Mouse (Mus musculus) intestine, embryonic 16.5 days (tissue): ENCODE data around the gene Gm28710. TPM values are rescaled to one million over a fixed set of nuclear protein-coding genes. Genes with fewer than 3 reads are reported as not detected.

Source experiments
- ATAC-seq: fragments of 200-750 bp; cut with Nextera tagmentation; 2 replicates; pipeline ENCODE4 v1.8.0; 2017; ENCODE audit warnings: moderate TSS enrichment, moderate library complexity
- H3K27ac ChIP-seq: fragments of 300-500 bp; sonication (generic); 2 replicates; pipeline ENCODE4 v1.5.1; 2014; ENCODE audit warnings: mild to moderate bottlenecking, low read length
- H3K27me3 ChIP-seq: fragments of 300-500 bp; sonication (generic); replicated peaks from 2 replicates; pipeline ENCODE4 v1.6.1; 2014; ENCODE audit warnings: low read length, control low read depth, mixed read lengths; ENCODE audit not compliant: control insufficient read depth, insufficient read depth
- H3K36me3 ChIP-seq: fragments of 300-500 bp; sonication (generic); 2 replicates; pipeline ENCODE4 v1.6.1; 2014; ENCODE audit warnings: low read length, control low read depth; ENCODE audit not compliant: control insufficient read depth, insufficient read depth
- H3K4me1 ChIP-seq: fragments of 300-500 bp; sonication (generic); 2 replicates; pipeline ENCODE4 v1.6.1; 2014; ENCODE audit warnings: low read length, control low read depth, mixed read lengths; ENCODE audit not compliant: control insufficient read depth, insufficient read depth
- H3K4me2 ChIP-seq: fragments of 300-500 bp; sonication (generic); 2 replicates; pipeline ENCODE4 v1.6.1; 2014; ENCODE audit warnings: low read depth, low read length, control low read depth
- H3K4me3 ChIP-seq: fragments of 300-500 bp; sonication (generic); 2 replicates; pipeline ENCODE4 v1.5.1; 2014; ENCODE audit warnings: mild to moderate bottlenecking, low read length
- H3K9ac ChIP-seq: fragments of 300-500 bp; sonication (generic); 2 replicates; pipeline ENCODE4 v1.6.1; 2014; ENCODE audit warnings: low read depth, low read length
- H3K9me3 ChIP-seq: fragments of 300-500 bp; sonication (generic); 2 replicates; pipeline ENCODE4 v1.6.1; 2016; ENCODE audit warnings: low read length, control low read depth; ENCODE audit not compliant: control insufficient read depth
- WGBS: fragments of 180-500 bp; shearing (Covaris S2); extraction: QIAGEN DNeasy Blood & Tissue Kit; methylation state at CpG from one replicate; pipeline ENCODE4 v1.1.7; 2014; 5-methylcytosine and 5-hydroxymethylcytosine counted together
- polyA plus RNA-seq: library from polyadenylated mRNA; unstranded; fragments of >200 nt; fragmentation: Nextera tagmentation; extraction: Ambion mirVana; gene quantifications from 2 replicates; pipeline ENCODE4 v1.2.1, GENCODE M21; 2015

Gene Gm28710
- polyA plus RNA-seq, 1 experiment from 2014 or later = 0.07 TPM

DNA sequence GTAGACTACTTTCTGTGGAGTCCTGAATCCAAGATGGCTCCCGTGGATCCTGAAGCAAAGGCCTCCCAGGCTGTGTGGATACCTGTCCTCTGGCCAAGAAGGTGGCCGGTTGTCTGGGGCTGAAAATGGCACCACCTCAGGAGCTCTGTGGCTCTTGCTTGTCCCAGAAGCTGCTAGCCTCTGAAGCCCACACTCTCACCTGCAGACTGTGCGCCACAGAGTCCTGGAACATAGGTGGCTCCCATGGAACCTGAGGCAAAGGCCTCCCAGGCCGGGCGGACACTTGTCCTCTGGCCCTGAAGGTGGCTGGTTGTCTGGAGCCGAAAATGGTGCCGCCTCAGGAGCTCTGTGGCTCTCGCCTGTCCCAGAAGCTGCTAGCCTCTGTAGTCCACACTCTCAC is 128.2 kb downstream of the Gm28710 start:
- Histone ChIP-seq H3K4me2 (no peak overlapping the region), H3K27me3 (no peaks in the 10 kb centered on the region), H3K9ac (no peak overlapping the region), H3K4me1 (no peaks in the 10 kb centered on the region), H3K27ac (no peak overlapping the region), H3K4me3 (no peak overlapping the region), H3K36me3 (no peaks in the 10 kb centered on the region), H3K9me3 (no peaks in the 10 kb centered on the region)
- WGBS = 90% methylated on average over 8 of the region's 8 CpGs
- ATAC-seq = no peak

- H3K4me1 ChIP-seq = no peaks in the 10 kb centered on the region
- H3K4me3 ChIP-seq = no peak overlapping the region
- H3K27ac ChIP-seq = no peak overlapping the region
- no peaks in the 10 kb centered on the region for H3K27me3 ChIP-seq
- no peaks in the 10 kb centered on the region for H3K36me3 ChIP-seq
- 49% methylated on average over 1 of the region's 1 CpGs for WGBS
- no peak overlapping the region for H3K4me2 ChIP-seq
- H3K9me3 ChIP-seq = no peaks in the 10 kb centered on the region
- H3K9ac ChIP-seq = no peak overlapping the region
- no peak for ATAC-seq
These were observed 130.9 kb downstream of the Gm28710 start for GRCm38 (mm10) chr5:16922473-16922872.

Other genes with a start within 250 kb of the Gm28710 start
- 3.8 and 4.3 TPM in 2 replicates for gene Hgf, start 238.3 kb upstream of the Gm28710 start, polyA plus RNA-seq